Comparison of ENCODE assay signal across 8 mouse cellular contexts in genomic region chr19:43729296-43730036, GRCm38 (mm10). TPM values are rescaled to one million over a fixed set of nuclear protein-coding genes. Genes with fewer than 3 reads are reported as not detected.
DNase-seq lines count a peak whose midpoint lies in the region; ATAC-seq lines count a peak whose summit lies in the region.

No protein-coding gene starts in this region.

- no peak for ATAC-seq in hindbrain, embryonic 12.5 days (ENCODE audit: low FRiP score)
- no peak for ATAC-seq in activated CD4-positive, CD25-positive, alpha-beta regulatory T cell, adult 4 months

- 45% methylated on average over 22 of the region's 22 CpGs for WGBS in hindbrain, embryonic 12.5 days

- no peaks in the 10 kb centered on the region for H3K27me3 ChIP-seq in hindbrain, embryonic 12.5 days

- peaks cover 39% of the 10 kb centered on the region for H3K36me3 ChIP-seq in hindbrain, embryonic 12.5 days

- H3K4me2 ChIP-seq in hindbrain, embryonic 12.5 days (replicated peaks), result peak overlapping the region; percentile 47

- H3K9ac ChIP-seq in hindbrain, embryonic 12.5 days, result 0 out of 2 replicates have a peak overlapping the region, but pooled peaks have one; percentile 15

- peak; percentile 15 for DNase-seq in gastrocnemius, postnatal 10 days
- no peak for DNase-seq in gastrocnemius, postnatal 14 days
- peak; percentile 68 for DNase-seq in embryo, embryonic 9.5 days (ENCODE audit: extremely low spot score)
- peak; percentile 49 for DNase-seq in neural tube, embryonic 10.5 days (ENCODE audit: extremely low spot score, low spot score)
- no peak for DNase-seq in B cell, adult 2 months
- DNase-seq in layer of hippocampus, postnatal 25 days (ENCODE audit: extremely low spot score in 1 of 2, low spot score in 1 of 2), result no peak

- intact Hi-C loops in gastrocnemius, postnatal 14 days (cut with DNase I; ENCODE audit: low total_unique reads), result no loop called here

- H3K9me3 ChIP-seq in hindbrain, embryonic 12.5 days (replicated peaks), result no peaks in the 10 kb centered on the region

- H3K27ac ChIP-seq in hindbrain, embryonic 12.5 days, result peak overlapping the region; percentile 52; the same call in 1 of the 2 replicates

- H3K4me3 ChIP-seq in hindbrain, embryonic 12.5 days, result peak overlapping the region; percentile 24

- H3K4me1 ChIP-seq in hindbrain, embryonic 12.5 days, result peaks cover 8% of the 10 kb centered on the region

RNA-seq across cellular contexts. Expression of gene Cutc, which starts 23.3 kb away (rescaled TPM):
- total RNA-seq in gastrocnemius, postnatal 10 days (2021), result 10 to 100 TPM; 10.3 to 11.3 TPM
- total RNA-seq in gastrocnemius, postnatal 14 days (2021), result 10 to 100 TPM; 10.6 to 12.5 TPM
- polyA plus RNA-seq in hindbrain, embryonic 12.5 days (2016; fragmentation: Nextera tagmentation; extraction: Ambion mirVana), result 10.1 and 11.1 TPM in 2 replicates
- polyA plus RNA-seq in activated CD4-positive, CD25-positive, alpha-beta regulatory T cell, adult 4 months (2017; shearing (Covaris generic)), result 10 to 100 TPM; 12.3 to 19.9 TPM
- 1 to 10 TPM; 6.0 to 7.1 TPM for total RNA-seq in layer of hippocampus, postnatal 25 days (2021)

RNA-seq across cellular contexts. Expression of gene Cox15, which starts 23.3 kb away (rescaled TPM):
- 10 to 100 TPM; 27.8 to 32.1 TPM for total RNA-seq in gastrocnemius, postnatal 10 days (2021)
- 10 to 100 TPM; 26.0 to 32.6 TPM for total RNA-seq in gastrocnemius, postnatal 14 days (2021)
- polyA plus RNA-seq in hindbrain, embryonic 12.5 days (2016; fragmentation: Nextera tagmentation; extraction: Ambion mirVana), result 12.0 and 13.7 TPM in 2 replicates
- 1 to 10 TPM; 6.6 to 8.1 TPM for polyA plus RNA-seq in activated CD4-positive, CD25-positive, alpha-beta regulatory T cell, adult 4 months (2017; shearing (Covaris generic))
- total RNA-seq in layer of hippocampus, postnatal 25 days (2021), result 10 to 100 TPM; 15.5 to 19.5 TPM

RNA-seq across cellular contexts. Expression of gene Entpd7, which starts 40.0 kb away (rescaled TPM):
- 1 to 10 TPM; 3.9 to 7.5 TPM for total RNA-seq in gastrocnemius, postnatal 10 days (2021)
- total RNA-seq in gastrocnemius, postnatal 14 days (2021), result 1 to 10 TPM; 2.7 to 3.3 TPM
- 10.5 and 12.5 TPM in 2 replicates for polyA plus RNA-seq in hindbrain, embryonic 12.5 days (2016; fragmentation: Nextera tagmentation; extraction: Ambion mirVana)
- polyA plus RNA-seq in activated CD4-positive, CD25-positive, alpha-beta regulatory T cell, adult 4 months (2017; shearing (Covaris generic)), result 1 to 10 TPM; 8.0 TPM
- 10 to 100 TPM; 18.3 to 21.5 TPM for total RNA-seq in layer of hippocampus, postnatal 25 days (2021)

RNA-seq across cellular contexts. Expression of gene Abcc2, which starts 52.5 kb away (rescaled TPM):
- total RNA-seq in gastrocnemius, postnatal 10 days (2021), result under 1 TPM in 1 of 2 experiments, not detected in 1; 0.18 TPM
- total RNA-seq in gastrocnemius, postnatal 14 days (2021), result not detected
- not detected in 2 replicates for polyA plus RNA-seq in hindbrain, embryonic 12.5 days (2016; fragmentation: Nextera tagmentation; extraction: Ambion mirVana)
- not detected for polyA plus RNA-seq in activated CD4-positive, CD25-positive, alpha-beta regulatory T cell, adult 4 months (2017; shearing (Covaris generic))
- total RNA-seq in layer of hippocampus, postnatal 25 days (2021), result under 1 TPM; 0.05 to 0.52 TPM

RNA-seq across cellular contexts. Expression of gene Slc25a28, which starts 54.8 kb away (rescaled TPM):
- total RNA-seq in gastrocnemius, postnatal 10 days (2021), result 10 to 100 TPM; 18.4 to 21.2 TPM
- total RNA-seq in gastrocnemius, postnatal 14 days (2021), result 10 to 100 TPM; 17.0 to 18.8 TPM
- polyA plus RNA-seq in hindbrain, embryonic 12.5 days (2016; fragmentation: Nextera tagmentation; extraction: Ambion mirVana), result 17.0 and 17.4 TPM in 2 replicates
- polyA plus RNA-seq in activated CD4-positive, CD25-positive, alpha-beta regulatory T cell, adult 4 months (2017; shearing (Covaris generic)), result 10 to 100 TPM in 1 of 2 experiments, 1 to 10 TPM in 1; 8.3 to 10.8 TPM
- total RNA-seq in layer of hippocampus, postnatal 25 days (2021), result 10 to 100 TPM; 38.4 to 44.5 TPM

Comparison
In these comparisons a context has a peak if more than half of its experiments do, and no peak if none do; other contexts are left out.
1. DNase-seq: peak in gastrocnemius, postnatal 10 days (single experiment), embryo, embryonic 9.5 days (single experiment) and neural tube, embryonic 10.5 days (single experiment); none in gastrocnemius, postnatal 14 days (single experiment), B cell, adult 2 months (0 of 2) and layer of hippocampus, postnatal 25 days (0 of 2).